Mouse (Mus musculus): ENCODE data around the gene Wnt3a.

GRCm38 (mm10) chr11:59266727-59267126, 23.8 kb downstream of the Wnt3a start:
- no peak for TF ChIP-seq POLR2A (IDR thresholded peaks at IDR 0.05; ENCODE audit: borderline replicate concordance, control insufficient read depth, low read depth, low read length)
- no peak for TF ChIP-seq CTCF (IDR thresholded peaks at IDR 0.05; ENCODE audit: control insufficient read depth, insufficient read depth, low read length)

Measured in bone marrow, adult 2 months (tissue).